Mouse (Mus musculus) forebrain, embryonic 13.5 days (tissue): ENCODE results near the gene Trappc10. TPM values are rescaled to one million over a fixed set of nuclear protein-coding genes. Genes with fewer than 3 reads are reported as not detected.

Experiments
- ATAC-seq: fragments of 200-750 bp; cut with Nextera tagmentation; 2 replicates; pipeline ENCODE4 v1.8.0; 2017
- H3K27ac ChIP-seq: fragments of 300-500 bp; sonication (generic); 2 replicates; pipeline ENCODE4 v1.5.1; 2015; ENCODE audit warnings: inconsistent platforms, mild to moderate bottlenecking, moderate library complexity
- H3K27me3 ChIP-seq: fragments of 300-500 bp; sonication (generic); 2 replicates; pipeline ENCODE4 v1.6.1; 2015; ENCODE audit warnings: mild to moderate bottlenecking, inconsistent platforms
- H3K36me3 ChIP-seq: fragments of 300-500 bp; sonication (generic); 2 replicates; pipeline ENCODE4 v1.6.1; 2015; ENCODE audit warnings: mild to moderate bottlenecking, inconsistent platforms; ENCODE audit not compliant: poor library complexity, severe bottlenecking
- H3K4me1 ChIP-seq: fragments of 300-500 bp; sonication (generic); 2 replicates; pipeline ENCODE4 v1.6.1; 2015; ENCODE audit warnings: inconsistent platforms
- H3K4me2 ChIP-seq: fragments of 300-500 bp; sonication (generic); 2 replicates; pipeline ENCODE4 v1.6.1; 2015; ENCODE audit warnings: inconsistent platforms, mild to moderate bottlenecking, moderate library complexity
- H3K4me3 ChIP-seq: fragments of 300-500 bp; sonication (generic); 2 replicates; pipeline ENCODE4 v1.5.1; 2015; ENCODE audit warnings: mild to moderate bottlenecking, inconsistent platforms
- H3K9ac ChIP-seq: fragments of 300-500 bp; sonication (generic); 2 replicates; pipeline ENCODE4 v1.6.1; 2015; ENCODE audit warnings: mild to moderate bottlenecking, inconsistent platforms
- H3K9me3 ChIP-seq: fragments of 300-500 bp; sonication (generic); replicated peaks from 2 replicates; pipeline ENCODE4 v1.6.1; 2016; ENCODE audit warnings: inconsistent platforms
- WGBS: fragments of 180-500 bp; shearing (Covaris S2); methylation state at CpG from one replicate; pipeline ENCODE4 v1.1.7; 2015; 5-methylcytosine and 5-hydroxymethylcytosine counted together
- polyA plus RNA-seq: library from polyadenylated mRNA; unstranded; fragments of >200 nt; fragmentation: Nextera tagmentation; extraction: Ambion mirVana; gene quantifications from 2 replicates; pipeline ENCODE4 v1.2.1, GENCODE M21; 2015

Trappc10 gene
- polyA plus RNA-seq, 1 experiment from 2014 or later, result 18.9 TPM

DNA sequence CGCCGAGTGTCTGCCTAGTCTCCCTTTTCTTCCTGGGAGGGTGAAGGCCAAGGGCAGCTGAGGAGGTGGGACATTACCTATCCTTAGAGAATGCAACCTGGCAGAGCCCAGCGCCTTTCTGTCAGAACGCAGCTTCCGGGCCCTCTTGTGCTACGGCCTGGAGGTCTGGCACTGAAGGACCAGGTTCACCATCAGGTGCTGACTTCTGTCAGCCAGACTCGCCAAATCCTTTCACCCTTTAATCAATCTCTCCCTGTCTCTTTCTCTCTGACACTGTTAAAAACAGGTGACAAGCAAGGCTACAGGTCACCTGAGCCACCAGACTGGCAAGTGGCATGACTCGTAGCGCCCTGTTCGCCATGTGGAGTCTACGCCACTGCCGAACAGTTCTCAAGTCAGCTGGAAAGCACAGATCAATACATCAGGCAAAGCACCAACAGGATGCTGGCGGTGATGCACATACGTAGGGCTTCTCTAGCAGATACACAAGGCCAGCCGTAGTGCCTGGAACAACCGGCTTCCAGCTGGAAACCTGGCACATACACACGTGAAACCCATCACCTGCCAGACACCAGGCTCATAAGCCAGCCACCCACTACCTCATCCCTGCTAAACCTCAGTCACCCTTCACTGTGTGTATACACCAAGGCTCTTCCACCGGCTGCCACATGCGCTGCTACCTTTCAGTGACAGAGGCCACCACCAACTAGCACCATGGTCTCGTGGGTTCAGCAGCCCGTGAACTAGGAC, 79.0 kb downstream of the Trappc10 start:
- Histone ChIP-seq H3K4me2 (no peak overlapping the region), H3K4me3 (no peak overlapping the region), H3K4me1 (peaks cover 15% of the 10 kb centered on the region), H3K9me3 (no peaks in the 10 kb centered on the region), H3K27ac (no peak overlapping the region), H3K27me3 (no peaks in the 10 kb centered on the region), H3K36me3 (peaks cover 57% of the 10 kb centered on the region), H3K9ac (no peak overlapping the region)
- no peak for ATAC-seq
- WGBS, result 94% methylated on average over 21 of the region's 21 CpGs

GRCm38 (mm10) chr10:78164786-78165185, 79.7 kb downstream of the Trappc10 start:
- Histone ChIP-seq H3K36me3 (peaks cover 58% of the 10 kb centered on the region), H3K4me2 (no peak overlapping the region), H3K27ac (no peak overlapping the region), H3K9ac (no peak overlapping the region), H3K27me3 (no peaks in the 10 kb centered on the region), H3K4me3 (no peak overlapping the region), H3K9me3 (no peaks in the 10 kb centered on the region), H3K4me1 (peaks cover 13% of the 10 kb centered on the region)
- 93% methylated on average over 12 of the region's 12 CpGs for WGBS
- ATAC-seq, result no peak

DNA sequence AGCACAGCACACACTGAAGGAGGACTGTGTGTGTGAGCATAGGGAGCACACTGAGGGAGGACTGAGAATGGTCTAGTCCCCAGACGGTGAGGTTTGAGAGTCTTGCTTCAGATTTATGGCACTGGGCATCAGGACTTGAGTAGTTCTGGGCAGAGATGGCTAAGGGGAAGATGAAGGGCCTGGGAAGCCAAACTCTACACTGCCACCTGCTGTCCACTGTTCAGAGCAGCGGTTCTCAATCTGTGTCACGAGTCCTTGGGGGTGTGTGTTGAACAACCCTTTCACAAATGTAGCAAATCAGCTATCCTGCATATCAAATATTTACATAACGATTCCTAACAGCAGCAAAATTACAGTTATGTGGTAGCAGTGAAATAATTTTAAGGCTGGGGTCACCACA, 80.5 kb downstream of the Trappc10 start:
- Histone ChIP-seq H3K4me2 (no peak overlapping the region), H3K36me3 (peaks cover 58% of the 10 kb centered on the region), H3K27me3 (no peaks in the 10 kb centered on the region), H3K4me3 (no peak overlapping the region), H3K4me1 (peaks cover 17% of the 10 kb centered on the region), H3K27ac (no peak overlapping the region), H3K9me3 (no peaks in the 10 kb centered on the region), H3K9ac (no peak overlapping the region)
- WGBS, result 39% methylated on average over 4 of the region's 4 CpGs
- ATAC-seq, result no peak

GRCm38 (mm10) chr10:78163241-78163640, 81.2 kb downstream of the Trappc10 start:
- no peaks in the 10 kb centered on the region for H3K27me3 ChIP-seq
- H3K4me3 ChIP-seq, result no peak overlapping the region
- no peak overlapping the region for H3K4me2 ChIP-seq
- no peak overlapping the region for H3K27ac ChIP-seq
- peaks cover 58% of the 10 kb centered on the region for H3K36me3 ChIP-seq
- H3K4me1 ChIP-seq, result peaks cover 10% of the 10 kb centered on the region
- no peak overlapping the region for H3K9ac ChIP-seq
- no peaks in the 10 kb centered on the region for H3K9me3 ChIP-seq
- WGBS, result 89% methylated on average over 9 of the region's 9 CpGs
- ATAC-seq, result no peak

- ATAC-seq, result no peak
- H3K4me2 ChIP-seq, result no peak overlapping the region
- peaks cover 8% of the 10 kb centered on the region for H3K4me1 ChIP-seq
- WGBS, result 96% methylated on average over 12 of the region's 12 CpGs
- H3K9ac ChIP-seq, result no peak overlapping the region
- H3K36me3 ChIP-seq, result peaks cover 58% of the 10 kb centered on the region
- no peak overlapping the region for H3K27ac ChIP-seq
- H3K9me3 ChIP-seq, result no peaks in the 10 kb centered on the region
- no peak overlapping the region for H3K4me3 ChIP-seq
- H3K27me3 ChIP-seq, result no peaks in the 10 kb centered on the region
Observed at GRCm38 (mm10) chr10:78162646-78163045, 81.8 kb downstream of the Trappc10 start.

- H3K4me3 ChIP-seq, result no peak overlapping the region
- peaks cover 44% of the 10 kb centered on the region for H3K36me3 ChIP-seq
- no peak overlapping the region for H3K9ac ChIP-seq
- H3K27me3 ChIP-seq, result no peaks in the 10 kb centered on the region
- no peak overlapping the region for H3K4me2 ChIP-seq
- WGBS, result 89% methylated on average over 8 of the region's 8 CpGs
- H3K9me3 ChIP-seq, result no peaks in the 10 kb centered on the region
- no peak for ATAC-seq
- H3K4me1 ChIP-seq, result peaks cover 8% of the 10 kb centered on the region
- H3K27ac ChIP-seq, result no peak overlapping the region
Observed at GRCm38 (mm10) chr10:78161096-78161495, 83.3 kb downstream of the Trappc10 start.

DNA sequence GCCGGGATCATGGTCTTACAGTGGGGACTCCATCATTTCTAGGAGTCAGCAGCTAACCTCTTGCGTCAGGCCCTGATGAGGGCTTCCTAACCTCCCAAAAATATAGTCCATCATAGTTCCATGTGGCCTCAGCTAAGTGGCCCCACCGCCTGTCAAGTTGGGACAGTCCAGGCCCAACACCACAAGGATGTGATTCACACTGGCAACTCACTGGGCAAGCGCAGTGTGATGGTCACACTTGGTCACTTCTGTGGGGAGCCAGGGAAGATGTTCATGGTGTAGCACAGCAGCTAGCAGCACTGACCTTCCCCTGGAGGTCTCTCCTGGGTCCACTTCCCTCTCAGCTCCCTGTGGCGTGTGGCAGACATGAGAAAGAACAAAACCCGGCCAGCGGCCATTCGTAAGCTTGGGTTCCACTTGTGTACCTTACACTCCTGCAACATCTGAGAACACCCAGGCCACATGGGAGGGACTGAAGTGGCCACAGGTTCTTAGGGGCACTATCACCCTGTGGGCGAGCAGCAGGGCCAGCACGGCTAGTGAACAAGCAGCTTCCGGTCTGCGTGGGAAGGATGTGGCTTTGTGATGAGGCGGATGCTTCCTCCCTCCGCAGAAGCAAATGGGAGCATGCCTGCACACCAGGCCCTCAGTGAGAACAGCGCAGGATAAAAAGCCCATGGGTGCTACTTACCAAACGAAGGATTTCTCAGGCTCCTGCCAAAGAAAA, 83.9 kb downstream of the Trappc10 start:
- H3K36me3 ChIP-seq, result peaks cover 39% of the 10 kb centered on the region
- no peak overlapping the region for H3K4me3 ChIP-seq
- H3K9ac ChIP-seq, result no peak overlapping the region
- ATAC-seq, result no peak; the same call in none of the 2 replicates
- H3K9me3 ChIP-seq, result no peaks in the 10 kb centered on the region
- H3K4me2 ChIP-seq, result no peak overlapping the region
- H3K27ac ChIP-seq, result no peak overlapping the region
- no peaks in the 10 kb centered on the region for H3K27me3 ChIP-seq
- peaks cover 8% of the 10 kb centered on the region for H3K4me1 ChIP-seq
- WGBS, result 85% methylated on average over 16 of the region's 16 CpGs

GRCm38 (mm10) chr10:78159906-78160305, 84.5 kb downstream of the Trappc10 start:
- H3K4me3 ChIP-seq, result no peak overlapping the region
- H3K36me3 ChIP-seq, result peaks cover 33% of the 10 kb centered on the region
- peak; percentile 75 for ATAC-seq
- WGBS, result 4% methylated on average over 7 of the region's 7 CpGs
- H3K4me1 ChIP-seq, result peaks cover 8% of the 10 kb centered on the region
- no peaks in the 10 kb centered on the region for H3K27me3 ChIP-seq
- no peak overlapping the region for H3K27ac ChIP-seq
- peak overlapping the region; percentile 38; the same call in 1 of the 2 replicates for H3K9ac ChIP-seq
- no peaks in the 10 kb centered on the region for H3K9me3 ChIP-seq
- H3K4me2 ChIP-seq, result peak overlapping the region; percentile 49

DNA sequence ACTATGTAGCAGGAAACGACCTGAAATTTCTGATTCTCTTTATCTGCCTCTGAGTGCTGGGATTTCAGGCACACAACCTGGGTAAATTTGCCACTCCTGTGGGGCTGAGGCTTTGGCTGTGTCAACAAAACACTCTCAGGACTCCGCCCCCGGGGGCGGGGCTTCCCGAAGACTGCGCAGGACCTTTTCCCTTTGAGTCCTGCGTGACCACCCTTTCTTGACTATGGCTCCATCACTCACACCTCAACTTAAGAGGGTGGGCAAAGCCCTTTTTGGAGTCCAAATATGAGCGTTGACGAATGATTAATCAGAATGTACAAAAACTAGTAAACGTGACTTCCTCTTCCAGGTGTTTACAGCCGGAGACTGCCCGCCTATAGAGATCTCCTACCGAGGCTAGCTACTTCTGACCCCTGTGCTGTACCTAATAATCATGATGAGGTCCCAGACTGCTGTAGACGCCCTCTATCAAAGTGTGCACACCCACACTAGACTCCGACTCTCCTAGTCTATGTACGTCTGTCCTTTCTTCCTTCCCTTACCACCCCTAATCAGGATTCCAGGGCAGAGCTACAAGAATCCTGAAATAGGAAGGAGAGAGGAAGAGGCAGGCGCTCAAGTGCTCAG, 85.1 kb downstream of the Trappc10 start:
- H3K4me1 ChIP-seq, result peaks cover 8% of the 10 kb centered on the region
- peak; percentile 31 for ATAC-seq
- H3K27ac ChIP-seq, result no peak overlapping the region
- no peaks in the 10 kb centered on the region for H3K27me3 ChIP-seq
- H3K36me3 ChIP-seq, result peaks cover 28% of the 10 kb centered on the region
- WGBS, result 16% methylated on average over 17 of the region's 17 CpGs
- peak overlapping the region; percentile 38 for H3K9ac ChIP-seq
- H3K4me2 ChIP-seq, result peak overlapping the region; percentile 49
- H3K4me3 ChIP-seq, result no peak overlapping the region
- no peaks in the 10 kb centered on the region for H3K9me3 ChIP-seq

GRCm38 (mm10) chr10:78158041-78158440, 86.4 kb downstream of the Trappc10 start:
- ATAC-seq, result no peak
- H3K4me1 ChIP-seq, result peaks cover 8% of the 10 kb centered on the region
- H3K9ac ChIP-seq, result no peak overlapping the region
- H3K27me3 ChIP-seq, result no peaks in the 10 kb centered on the region
- no peak overlapping the region for H3K27ac ChIP-seq
- 82% methylated on average over 15 of the region's 15 CpGs for WGBS
- peaks cover 19% of the 10 kb centered on the region for H3K36me3 ChIP-seq
- no peak overlapping the region for H3K4me3 ChIP-seq
- no peaks in the 10 kb centered on the region for H3K9me3 ChIP-seq
- H3K4me2 ChIP-seq, result no peak overlapping the region

GRCm38 (mm10) chr10:78156926-78157325, 87.5 kb downstream of the Trappc10 start:
- H3K9me3 ChIP-seq, result no peaks in the 10 kb centered on the region
- 86% methylated on average over 6 of the region's 6 CpGs for WGBS
- H3K4me3 ChIP-seq, result no peak overlapping the region
- no peak for ATAC-seq
- H3K27ac ChIP-seq, result no peak overlapping the region
- no peaks in the 10 kb centered on the region for H3K27me3 ChIP-seq
- no peak overlapping the region for H3K9ac ChIP-seq
- H3K4me1 ChIP-seq, result peaks cover 8% of the 10 kb centered on the region
- no peak overlapping the region for H3K4me2 ChIP-seq
- H3K36me3 ChIP-seq, result peaks cover 10% of the 10 kb centered on the region
